7 mouse cellular contexts compared by ENCODE assay signal in the genomic region with DNA sequence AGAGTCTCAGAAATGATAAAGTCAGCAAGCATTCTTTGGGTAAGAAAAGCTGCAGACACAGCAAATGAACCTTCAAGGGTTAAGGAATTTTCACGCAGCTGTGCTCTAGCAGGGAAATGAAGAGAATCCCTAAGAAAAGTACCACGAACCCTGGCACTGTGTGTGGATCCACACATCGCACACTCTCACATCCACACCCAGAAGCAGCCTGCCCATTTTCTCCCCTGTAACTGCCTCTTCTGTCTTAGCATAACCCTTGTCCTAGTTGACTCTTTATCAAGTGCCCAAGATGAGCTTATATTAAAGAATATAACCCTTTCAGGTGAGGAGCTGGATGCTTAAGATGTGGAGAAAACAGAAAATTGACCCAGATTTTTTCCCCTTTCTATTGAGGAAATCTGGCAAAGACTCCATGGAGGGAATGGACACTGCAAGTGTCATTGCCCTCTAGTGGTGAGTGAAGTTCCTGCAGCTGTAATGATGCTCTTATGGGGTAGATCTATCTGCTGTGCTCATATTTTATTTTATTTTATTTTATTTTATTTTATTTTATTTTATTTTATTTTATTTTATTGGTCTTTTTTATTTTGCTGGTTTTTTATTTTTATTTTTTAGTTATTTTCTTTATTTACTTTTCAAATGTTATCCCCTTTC.
A peak's percentile ranks its signal among the peaks of the same experiment; 100 is the strongest.
DNase-seq lines count a peak whose midpoint lies in the region; ATAC-seq and TF ChIP-seq lines count a peak whose summit lies in the region.

No protein-coding gene starts in this region.

- no peaks in the 10 kb centered on the region for H3K9me3 ChIP-seq in ES-E14 (ENCODE audit: control insufficient read depth, insufficient read depth, low read depth, low read length)
- no peaks in the 10 kb centered on the region for H3K9me3 ChIP-seq in forebrain, embryonic 16.5 days (ENCODE audit: control insufficient read depth, low read length)
- H3K9me3 ChIP-seq in stomach, postnatal 0 days (ENCODE audit: control insufficient read depth, low read length), result no peaks in the 10 kb centered on the region

- no peaks in the 10 kb centered on the region for H3K4me1 ChIP-seq in ES-E14 (ENCODE audit: control insufficient read depth in 2 of 2, insufficient read depth in 2 of 2, low read length in 2 of 2, poor library complexity in 1 of 2)
- H3K4me1 ChIP-seq in forebrain, embryonic 16.5 days (replicated peaks; ENCODE audit: control insufficient read depth, insufficient read depth, low read length), result no peaks in the 10 kb centered on the region
- no peaks in the 10 kb centered on the region for H3K4me1 ChIP-seq in stomach, postnatal 0 days (replicated peaks; ENCODE audit: control insufficient read depth, insufficient read depth)

- DNase-seq in left cerebral cortex, adult 2 months (ENCODE audit: extremely low spot score in 1 of 2, low spot score in 2 of 2), result no peak
- no peak for DNase-seq in left cerebral cortex, adult 11 months (ENCODE audit: low spot score)
- DNase-seq in ES-E14 (ENCODE audit: low read depth, low spot score) (peak; percentile 54), adipocyte (ENCODE audit: low spot score) (peak; percentile 80)
- peak; percentile 49 for DNase-seq in left cerebral cortex, postnatal 4 days
- peak; percentile 20 for DNase-seq in stomach, postnatal 0 days (ENCODE audit: low spot score)

- peak; percentile 67; the same call in 1 of the 2 replicates for ATAC-seq in forebrain, embryonic 16.5 days
- no peak for ATAC-seq in stomach, postnatal 0 days (ENCODE audit: low FRiP score, low TSS enrichment)

- H3K36me3 ChIP-seq in ES-E14 (ENCODE audit: control insufficient read depth, insufficient read depth, low read length, poor library complexity, severe bottlenecking), result no peaks in the 10 kb centered on the region
- H3K36me3 ChIP-seq in forebrain, embryonic 16.5 days (ENCODE audit: control insufficient read depth, insufficient read depth), result no peaks in the 10 kb centered on the region
- H3K36me3 ChIP-seq in stomach, postnatal 0 days (ENCODE audit: control insufficient read depth, insufficient read depth, low read length), result no peaks in the 10 kb centered on the region

- no peak overlapping the region for H3K9ac ChIP-seq in ES-E14 (ENCODE audit: insufficient read depth, low read depth, low read length, poor library complexity, severe bottlenecking)
- no peak overlapping the region for H3K9ac ChIP-seq in forebrain, embryonic 16.5 days (replicated peaks; ENCODE audit: low read depth, low read length)
- H3K9ac ChIP-seq in stomach, postnatal 0 days (ENCODE audit: low read length), result no peak overlapping the region

- WGBS in forebrain, embryonic 16.5 days, result 91% methylated on average over 3 of the region's 3 CpGs
- WGBS in stomach, postnatal 0 days, result 66% methylated on average over 3 of the region's 3 CpGs

- H3K4me2 ChIP-seq in forebrain, embryonic 16.5 days (ENCODE audit: low read length), result no peak overlapping the region
- H3K4me2 ChIP-seq in stomach, postnatal 0 days (replicated peaks; ENCODE audit: low read depth), result no peak overlapping the region

- no peak overlapping the region for H3K27ac ChIP-seq in left cerebral cortex, adult 2 months
- no peak overlapping the region for H3K27ac ChIP-seq in ES-E14 (ENCODE audit: insufficient read depth, low read depth, low read length, poor library complexity, severe bottlenecking)
- no peak overlapping the region for H3K27ac ChIP-seq in forebrain, embryonic 16.5 days (ENCODE audit: low read length)
- H3K27ac ChIP-seq in stomach, postnatal 0 days (replicated peaks), result no peak overlapping the region

- H3K27me3 ChIP-seq in forebrain, embryonic 16.5 days (replicated peaks; ENCODE audit: control insufficient read depth, insufficient read depth, low read length), result no peaks in the 10 kb centered on the region
- H3K27me3 ChIP-seq in stomach, postnatal 0 days (ENCODE audit: control insufficient read depth, insufficient read depth, low read length), result no peaks in the 10 kb centered on the region

- peak; percentile 69 for TF ChIP-seq CTCF in left cerebral cortex, adult 2 months (IDR thresholded peaks at IDR 0.05)
- TF ChIP-seq CTCF in stomach, postnatal 0 days (IDR thresholded peaks at IDR 0.05; ENCODE audit: low read depth), result peak; percentile 72

- in situ Hi-C loops in ES-E14 (cut with MboI; ENCODE audit: low sequenced_read_pairs in 2 of 2, unreplicated experiment in 2 of 2), result no loop called here

- no peak for TF ChIP-seq EP300 in stomach, postnatal 0 days (optimal IDR thresholded peaks at IDR 0.05)

- intact Hi-C loops in left cerebral cortex, adult 2 months (cut with DNase I), result loop anchor here (5.0 kb wide), 1 partner anchor 82 kb away; a partner anchor contains a TSS
- intact Hi-C loops in left cerebral cortex, postnatal 4 days (cut with DNase I), result no loop called here

- H3K4me3 ChIP-seq in left cerebral cortex, adult 2 months, result no peak overlapping the region
- H3K4me3 ChIP-seq in ES-E14 (ENCODE audit: insufficient read depth in 1 of 2, low read depth in 1 of 2, low read length in 2 of 2, poor library complexity in 1 of 2, severe bottlenecking in 1 of 2), result no peak overlapping the region
- no peak overlapping the region for H3K4me3 ChIP-seq in forebrain, embryonic 16.5 days (replicated peaks; ENCODE audit: low read length)
- H3K4me3 ChIP-seq in stomach, postnatal 0 days (ENCODE audit: low read depth, low read length), result no peak overlapping the region

TF ChIP-seq in ES-E14, 5 proteins besides CTCF, POLR2A, EP300 and RAD21:
- 0 out of 2 replicates have a peak, but pooled peaks have one; percentile 21 for TF ChIP-seq ZC3H11A (IDR thresholded peaks at IDR 0.05; ENCODE audit: borderline replicate concordance, low read depth, low read length)
- no peak for TF ChIP-seq ZNF384 (IDR thresholded peaks at IDR 0.05; ENCODE audit: low read depth, low read length)

Comparison
In these comparisons a context has a peak if more than half of its experiments do, and no peak if none do; other contexts are left out.
1. DNase-seq: peak in ES-E14 (single experiment), adipocyte (single experiment), left cerebral cortex, postnatal 4 days (single experiment) and stomach, postnatal 0 days (single experiment); none in left cerebral cortex, adult 2 months (0 of 2) and left cerebral cortex, adult 11 months (single experiment).